Mouse (Mus musculus) lung, postnatal 14 days (tissue): ENCODE data around the gene Pfkp.
A peak's percentile ranks its signal among the peaks of the same experiment; 100 is the strongest.

ENCODE experiments used
- DNase-seq: peaks from one replicate; pipeline ENCODE4 v3.0.0; 2021

Pfkp gene

DNA sequence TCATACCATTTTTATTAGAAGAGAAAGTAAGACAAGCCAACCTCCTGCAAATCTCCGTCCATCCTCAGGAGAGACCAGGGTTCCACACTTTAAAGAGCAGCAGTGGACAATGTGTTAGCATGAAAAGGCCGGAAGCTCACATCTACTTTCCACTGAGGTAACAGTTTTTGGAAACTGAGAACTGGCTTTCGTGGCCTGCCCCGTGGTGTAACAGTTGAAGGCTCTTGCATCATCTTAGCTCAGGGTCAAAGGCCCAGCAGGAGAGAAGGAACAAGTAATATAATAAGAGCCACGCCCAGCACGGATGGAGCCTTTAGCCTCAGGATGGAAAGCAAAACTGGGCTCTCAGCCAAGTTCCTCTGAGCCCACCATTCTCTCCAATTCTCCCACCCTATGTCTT is 12.1 kb downstream of the Pfkp start:
- DNase-seq, result peak; percentile 19

DNA sequence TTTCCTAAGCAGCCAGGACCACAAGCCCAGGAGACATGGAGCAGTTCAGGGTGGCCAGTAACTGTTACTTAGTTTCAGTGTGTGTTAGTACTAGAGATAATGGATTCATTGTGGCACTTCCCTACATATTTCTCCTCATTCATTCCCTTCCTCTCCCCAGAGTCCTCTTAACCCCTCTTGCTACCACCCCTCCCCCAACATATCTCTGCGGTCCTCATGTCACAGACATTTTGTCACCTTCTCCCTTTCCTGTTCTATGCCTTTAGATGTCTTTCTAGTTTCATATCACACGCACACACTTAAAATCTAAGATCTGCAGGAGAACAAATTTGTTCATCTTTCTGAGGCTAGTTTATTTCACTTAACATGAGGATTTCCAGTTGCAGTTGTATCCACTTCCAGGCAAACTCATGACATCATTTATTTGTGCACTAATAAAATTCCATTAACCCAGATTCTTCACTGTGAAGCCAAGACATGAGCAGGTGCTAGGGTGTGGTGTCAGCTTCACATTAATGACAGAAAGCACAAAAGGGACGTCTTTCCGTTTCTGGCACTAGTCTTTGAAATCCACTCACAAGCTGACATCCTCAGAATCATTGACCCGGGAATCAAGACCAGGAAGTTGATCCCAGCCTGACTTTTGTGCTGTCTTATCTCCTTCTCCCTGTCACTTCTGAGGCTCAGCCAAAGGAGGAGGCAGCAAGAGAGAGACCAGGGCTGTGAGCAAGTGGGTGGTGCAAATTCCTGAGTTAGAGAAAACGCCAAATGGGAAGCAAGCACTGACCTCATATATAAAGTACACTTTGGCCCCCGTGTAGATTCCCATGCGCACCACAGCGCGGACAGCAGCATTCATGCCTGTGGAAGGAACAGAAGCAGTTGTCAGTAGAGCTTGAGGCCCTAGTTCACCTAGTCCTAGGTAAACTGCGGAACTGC is 13.2 kb downstream of the Pfkp start:
- no peak for DNase-seq

DNA sequence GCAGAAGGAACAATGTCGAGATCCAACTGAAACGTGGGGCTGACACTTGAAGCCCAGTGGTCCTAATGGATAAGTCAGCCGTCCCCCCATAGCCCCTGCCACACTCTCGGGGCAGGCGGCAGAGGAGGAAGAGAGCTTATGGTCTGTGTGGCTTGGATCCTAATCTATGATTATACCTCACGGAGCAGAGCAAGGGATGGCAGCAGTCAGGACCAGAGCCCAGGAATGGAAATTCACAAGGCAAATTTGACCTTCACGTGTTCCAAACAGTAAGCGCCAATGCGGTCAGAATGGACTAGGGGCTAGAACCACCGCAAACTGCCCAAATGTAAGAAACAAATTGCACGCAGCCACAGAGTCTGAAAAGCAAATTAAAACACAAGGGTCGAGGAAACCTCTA is 14.5 kb downstream of the Pfkp start:
- DNase-seq, result no peak

DNA sequence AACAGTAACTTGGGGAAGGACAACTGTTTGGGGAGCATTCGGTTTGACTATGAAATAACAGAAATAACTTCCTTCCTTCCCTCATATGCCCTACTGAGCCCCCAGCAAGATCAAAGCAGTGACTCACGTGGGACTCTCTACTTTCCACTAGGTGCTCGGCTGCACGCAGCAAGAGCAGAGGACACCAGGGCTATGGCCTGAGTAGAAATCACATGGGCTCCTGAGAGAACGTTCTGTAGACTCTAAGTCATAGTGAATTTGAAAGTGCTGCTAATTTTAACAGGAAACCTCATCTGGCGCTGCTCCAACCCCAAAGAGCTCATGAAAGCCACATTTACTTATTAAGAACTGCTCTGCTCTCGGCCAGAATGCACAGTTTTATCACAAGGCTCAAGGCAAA is 15.1 kb downstream of the Pfkp start:
- peak; percentile 20 for DNase-seq

DNA sequence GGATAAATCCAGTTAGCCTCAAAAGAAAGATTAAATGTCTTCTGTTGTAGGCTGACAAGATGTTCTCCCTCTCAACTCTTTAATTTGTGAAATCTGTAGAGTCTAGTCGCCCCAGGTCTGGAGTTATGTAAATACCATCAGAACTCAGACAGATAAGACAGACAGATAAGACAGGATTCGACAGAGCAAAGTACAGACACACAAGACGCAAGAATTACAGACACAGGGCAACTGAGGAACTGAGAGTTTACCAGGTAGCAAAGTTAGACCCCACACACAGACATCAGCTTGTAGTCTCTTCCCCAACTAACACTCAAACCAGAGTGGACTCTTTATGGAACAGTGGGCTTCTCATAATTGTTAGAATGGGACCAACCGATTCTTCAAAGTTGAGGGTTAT is 15.6 kb downstream of the Pfkp start:
- no peak for DNase-seq

DNA sequence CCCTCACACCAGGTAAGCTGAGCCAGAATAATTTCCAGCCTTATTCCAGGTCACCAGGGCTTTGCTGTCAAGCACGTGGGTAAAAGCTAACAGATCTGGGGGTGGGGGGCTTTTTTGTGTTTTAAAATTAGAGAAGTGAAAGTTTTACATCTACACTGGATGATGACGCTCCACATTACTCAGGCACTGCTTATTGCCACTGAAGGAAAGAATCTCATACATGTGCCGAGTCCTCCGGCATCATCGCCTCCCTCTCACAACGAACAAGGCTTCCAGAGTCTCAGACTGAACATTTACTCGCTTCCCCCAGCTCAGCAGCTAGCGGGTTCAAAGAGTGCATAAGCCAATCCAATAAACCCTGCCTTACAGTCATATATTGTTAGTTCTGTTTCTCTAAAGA is 16.1 kb downstream of the Pfkp start:
- no peak for DNase-seq

DNA sequence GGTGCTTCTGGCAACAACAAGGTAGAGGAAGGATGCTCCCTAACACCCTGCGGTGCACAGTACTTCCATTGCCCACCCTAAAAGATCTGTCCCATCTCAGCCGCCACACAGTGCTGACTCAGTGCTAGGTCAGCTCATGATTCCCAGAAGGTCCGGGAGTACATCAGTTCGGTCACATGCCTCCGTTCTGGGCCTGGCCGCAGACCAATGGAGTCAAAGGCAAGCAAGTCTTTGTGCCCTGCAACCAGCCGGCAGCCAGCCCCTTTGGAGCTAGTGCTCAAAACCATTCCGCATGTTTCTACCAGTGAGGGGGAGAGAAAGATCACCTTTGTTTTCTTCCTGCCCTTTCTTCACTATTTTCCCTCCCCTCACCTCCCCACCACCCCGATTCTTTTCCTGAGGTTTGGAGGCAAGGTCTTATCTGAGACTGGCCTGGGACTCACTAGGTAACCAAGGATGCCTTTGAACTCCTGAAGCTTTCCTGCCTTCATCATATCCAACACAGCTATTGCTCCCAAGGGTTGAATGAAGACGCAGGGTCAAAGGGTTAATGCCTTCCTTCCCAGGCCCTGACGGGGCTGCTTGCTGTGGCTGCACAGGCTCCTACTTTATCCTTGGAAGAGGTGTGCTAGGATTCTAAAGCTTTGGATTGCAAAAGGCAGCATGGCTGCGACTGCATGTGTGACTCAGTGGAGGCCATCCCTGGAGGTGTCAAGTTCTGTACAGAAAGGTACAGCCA is 16.6 kb downstream of the Pfkp start:
- DNase-seq, result no peak

DNA sequence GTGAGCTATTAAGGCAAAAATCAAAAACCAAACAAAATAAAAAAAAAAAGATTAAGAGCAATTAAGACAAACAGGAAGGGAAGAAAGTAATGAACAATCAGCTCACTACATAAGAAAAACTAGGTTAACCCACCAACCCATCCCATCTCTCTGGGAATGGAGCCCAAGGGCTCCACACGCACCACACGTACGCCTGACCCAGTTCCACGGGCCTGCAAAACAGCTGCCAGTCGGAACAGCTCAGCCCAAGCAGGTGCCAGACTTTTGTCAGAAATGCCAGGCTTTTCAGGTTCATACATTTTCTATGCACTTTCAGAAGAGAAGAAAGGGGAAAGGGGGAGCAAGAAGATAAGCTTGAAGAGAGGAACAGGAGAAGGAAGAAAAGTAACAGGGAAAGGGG is 17.9 kb downstream of the Pfkp start:
- DNase-seq, result no peak

DNA sequence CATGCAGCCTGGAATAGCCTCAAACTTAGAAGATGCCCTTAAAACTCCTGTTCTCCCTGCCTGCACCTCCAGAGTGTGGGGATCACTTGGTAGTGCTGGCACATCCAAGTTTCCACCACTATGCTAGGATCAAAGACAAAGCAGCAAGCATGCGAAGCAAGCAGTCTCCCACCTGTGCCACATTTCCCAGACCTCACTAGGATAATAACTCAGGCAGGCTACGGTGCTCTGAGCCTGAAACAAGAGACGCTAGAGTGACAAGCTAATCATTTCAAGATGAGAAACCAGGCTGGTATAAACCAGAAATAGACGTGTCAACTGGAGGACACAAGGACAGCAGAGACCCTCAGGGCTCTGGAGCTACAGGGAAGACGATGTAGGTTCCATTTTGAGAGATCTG is 18.6 kb downstream of the Pfkp start:
- DNase-seq, result no peak

DNA sequence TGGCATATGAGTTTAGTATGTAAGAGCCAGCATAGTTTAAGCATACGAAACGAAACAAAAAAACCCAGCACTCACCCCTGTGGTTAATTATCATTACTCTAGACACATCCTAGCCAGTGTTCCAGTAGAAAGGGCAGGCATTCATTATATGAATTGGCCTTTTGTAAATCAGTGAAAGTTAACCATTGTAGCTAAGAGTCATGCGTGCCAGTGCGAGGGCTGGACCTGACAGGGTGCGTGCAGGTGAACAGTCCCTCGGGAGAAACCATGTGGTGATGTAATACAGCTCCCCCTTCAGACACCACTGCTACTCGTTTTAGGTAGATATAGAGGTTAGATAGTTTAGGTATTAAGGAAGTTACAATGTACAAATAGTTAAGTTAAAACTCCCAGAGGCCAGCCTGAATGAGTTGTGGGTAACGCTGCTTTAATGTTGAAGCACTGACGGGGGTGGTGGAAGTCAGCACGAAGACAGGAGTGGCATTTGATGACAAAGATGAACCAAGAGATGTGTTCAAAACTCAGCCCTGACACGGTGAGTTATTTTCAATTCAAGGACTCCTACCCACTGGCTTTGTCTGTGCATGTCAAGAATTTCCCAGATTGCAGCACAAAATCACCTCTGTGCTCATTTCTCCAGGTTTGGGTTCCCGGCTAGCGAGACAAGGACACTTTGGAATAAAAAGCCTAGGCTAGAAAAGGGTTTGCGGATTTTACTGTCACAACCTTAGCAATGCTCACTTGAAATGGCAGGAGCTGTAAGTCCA is 19.4 kb downstream of the Pfkp start:
- DNase-seq, result no peak

DNA sequence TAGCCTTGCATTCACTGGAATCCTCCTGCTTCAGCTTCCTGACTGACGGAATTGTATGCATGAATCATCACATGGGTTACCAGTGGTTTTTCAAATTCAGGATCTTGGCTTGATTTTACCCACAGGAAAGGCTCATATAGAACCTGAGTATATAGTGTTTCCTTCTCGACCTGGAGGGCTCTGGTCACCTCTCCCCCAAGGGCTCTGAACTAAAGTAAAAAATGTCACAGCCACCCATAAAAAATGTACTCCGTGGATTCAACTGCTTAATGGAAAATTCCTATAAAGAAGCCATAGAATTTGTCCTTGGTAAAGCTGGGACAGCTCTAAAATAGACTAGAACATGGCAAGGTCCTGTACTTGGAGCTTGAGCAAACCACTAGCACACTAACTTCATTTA is 20.3 kb downstream of the Pfkp start:
- DNase-seq, result no peak

DNA sequence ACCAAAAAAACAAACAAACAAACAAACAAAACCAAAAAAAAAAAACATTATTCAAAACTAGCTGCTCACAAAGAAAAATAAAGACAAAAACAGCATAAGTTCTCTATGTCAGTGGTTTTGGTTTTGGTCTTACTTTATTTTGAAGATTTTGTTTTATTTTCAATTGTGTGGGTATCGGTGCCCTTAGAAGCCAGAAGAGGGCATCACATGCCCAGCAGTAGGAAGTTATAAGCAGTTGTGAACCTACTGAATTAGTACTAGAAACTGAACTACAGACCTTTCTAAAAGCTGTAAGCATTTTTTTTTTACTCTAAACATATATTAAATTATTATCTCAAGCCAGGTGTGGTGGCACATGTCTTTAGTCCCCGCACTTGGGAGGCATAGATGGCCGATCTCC is 21.2 kb downstream of the Pfkp start:
- DNase-seq, result no peak

DNA sequence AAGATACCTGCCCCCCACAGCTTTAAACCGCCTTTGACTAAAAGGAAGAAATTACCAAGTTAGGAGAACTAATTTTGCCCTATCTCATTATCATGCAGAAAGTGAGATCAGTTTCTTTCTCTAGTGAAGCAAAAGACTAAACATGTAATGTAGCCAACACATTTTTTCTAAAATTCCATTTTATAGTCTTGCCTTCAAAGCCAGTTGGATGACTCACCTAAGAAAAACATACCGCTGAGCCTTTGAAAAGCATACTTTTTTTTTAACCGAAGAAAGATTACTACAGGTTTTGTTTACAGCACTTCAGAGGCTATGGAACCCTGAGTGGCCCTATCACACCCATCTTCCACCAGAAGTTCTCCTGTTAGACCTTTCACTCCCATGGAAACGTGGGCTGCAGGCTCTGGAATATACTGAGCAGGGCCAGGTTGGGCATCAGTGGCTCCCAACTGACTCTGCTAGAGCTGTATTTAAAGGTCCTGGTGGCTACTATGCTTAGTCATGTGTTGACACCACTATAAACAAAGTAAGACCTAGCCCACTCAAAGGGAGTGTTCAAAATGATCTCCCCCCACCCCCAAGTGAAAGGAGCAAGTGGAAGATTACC is 22.0 kb downstream of the Pfkp start:
- no peak for DNase-seq

DNA sequence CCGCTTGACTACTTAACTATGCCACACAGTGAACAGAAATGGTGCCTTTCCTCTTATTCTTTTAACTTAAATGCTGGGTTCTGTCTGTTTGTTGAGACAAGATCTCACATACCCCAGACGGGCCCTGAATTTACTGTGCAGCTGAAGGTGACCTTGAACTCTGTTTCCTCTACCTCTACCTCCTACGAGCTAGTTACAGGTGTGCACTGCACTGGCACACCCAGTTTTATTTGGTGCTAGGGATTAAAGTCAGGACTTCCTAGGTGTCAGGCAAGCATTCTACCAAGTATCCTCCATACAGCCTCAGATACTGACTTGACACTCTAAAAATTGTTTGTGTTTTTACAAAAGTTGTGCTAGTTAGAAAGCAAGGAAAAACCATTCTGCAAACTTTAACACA is 22.6 kb downstream of the Pfkp start:
- DNase-seq, result no peak

DNA sequence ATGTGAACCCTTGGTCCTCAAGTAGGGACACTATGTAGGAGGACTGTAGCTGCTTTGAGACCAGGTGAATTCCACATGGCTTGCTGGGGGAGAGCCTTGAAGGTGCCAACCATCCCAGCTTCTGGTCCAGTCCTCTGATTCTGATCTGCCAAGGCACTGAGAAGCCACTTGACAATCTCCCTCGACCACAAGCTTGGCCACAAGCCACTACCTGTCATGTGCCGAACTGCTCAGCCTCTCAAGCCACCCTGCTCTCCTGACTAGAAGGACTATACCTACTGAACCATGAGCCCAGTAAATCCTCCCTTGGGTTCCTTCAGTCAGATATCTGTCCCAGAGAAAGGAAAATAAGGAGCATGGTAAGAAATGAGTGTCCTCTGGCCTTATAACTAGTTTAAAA is 24.0 kb downstream of the Pfkp start:
- DNase-seq, result no peak

DNA sequence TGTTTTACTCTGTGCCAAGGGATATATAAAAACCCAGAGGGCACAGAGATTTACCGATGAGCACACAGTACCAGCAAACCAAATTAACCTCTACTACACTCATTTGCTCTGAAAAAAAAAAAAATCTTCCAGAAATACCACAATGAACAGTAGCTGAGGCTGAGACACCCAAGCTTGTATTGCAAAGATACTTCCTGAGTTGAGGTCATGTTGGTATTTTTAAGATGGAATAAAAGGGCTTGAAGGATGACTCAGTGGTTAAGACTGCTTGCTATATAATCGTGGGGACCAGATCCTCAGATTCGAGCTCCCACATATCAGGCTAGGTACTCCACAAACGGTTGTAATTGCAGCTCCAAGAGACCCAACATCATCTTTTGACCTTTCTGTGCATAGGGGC is 24.5 kb downstream of the Pfkp start:
- DNase-seq, result no peak

DNA sequence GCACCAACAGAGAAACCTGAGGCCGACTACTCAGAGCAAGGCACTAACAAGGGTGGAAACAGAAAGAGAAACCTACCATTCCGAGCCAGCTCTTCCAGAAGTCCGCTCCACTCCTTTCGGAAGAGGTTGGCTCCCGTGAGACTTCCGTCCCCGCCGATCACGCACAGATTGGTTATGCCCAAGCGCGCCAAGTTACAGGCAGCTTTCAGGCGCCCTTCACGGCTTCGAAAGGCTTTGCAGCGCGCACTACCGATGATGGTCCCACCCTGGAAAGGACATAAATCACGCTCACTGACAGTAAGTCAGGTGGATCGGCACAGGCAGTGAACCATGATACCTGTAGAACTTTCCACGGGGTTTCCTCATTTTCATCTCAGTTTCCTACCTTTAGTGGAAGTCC is 26.7 kb downstream of the Pfkp start:
- no peak for DNase-seq

DNA sequence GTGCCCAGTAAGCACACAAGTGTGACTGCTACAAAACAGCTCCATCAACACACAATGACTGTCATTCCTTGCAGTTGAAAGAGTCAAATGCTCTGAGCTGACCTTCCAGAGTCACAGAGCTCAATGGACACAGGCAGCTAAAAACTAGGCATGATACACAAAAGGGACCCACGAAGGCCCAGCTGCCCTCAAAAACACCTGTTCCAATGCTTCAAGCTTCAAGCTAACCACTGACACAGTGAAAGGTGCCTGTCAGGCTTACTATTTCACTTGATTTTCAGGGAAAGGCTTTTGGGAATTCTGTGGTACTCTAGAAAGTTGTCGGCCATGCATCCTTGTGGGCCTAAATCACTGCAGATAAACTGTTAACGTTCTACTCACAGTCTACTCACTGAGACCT is 28.3 kb downstream of the Pfkp start:
- no peak for DNase-seq

DNA sequence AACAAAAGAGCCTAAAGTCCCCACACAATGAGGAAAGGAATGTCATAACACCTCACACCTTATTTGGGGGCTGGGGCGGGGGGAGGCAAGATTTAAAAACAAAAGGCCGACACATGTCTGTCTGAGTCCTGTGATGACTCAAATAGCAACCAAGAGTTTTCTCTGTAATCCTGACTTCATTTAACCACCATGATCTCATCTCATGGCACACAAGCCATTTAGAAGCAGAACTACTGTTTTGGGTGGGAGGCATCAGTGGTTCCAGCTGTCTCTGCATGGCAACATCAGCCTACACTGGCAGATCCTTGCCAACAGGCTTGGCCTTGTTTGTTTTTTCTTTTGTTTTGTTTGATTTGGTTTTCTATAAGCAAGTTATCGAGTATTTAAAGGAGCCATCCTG is 29.9 kb downstream of the Pfkp start:
- no peak for DNase-seq

DNA sequence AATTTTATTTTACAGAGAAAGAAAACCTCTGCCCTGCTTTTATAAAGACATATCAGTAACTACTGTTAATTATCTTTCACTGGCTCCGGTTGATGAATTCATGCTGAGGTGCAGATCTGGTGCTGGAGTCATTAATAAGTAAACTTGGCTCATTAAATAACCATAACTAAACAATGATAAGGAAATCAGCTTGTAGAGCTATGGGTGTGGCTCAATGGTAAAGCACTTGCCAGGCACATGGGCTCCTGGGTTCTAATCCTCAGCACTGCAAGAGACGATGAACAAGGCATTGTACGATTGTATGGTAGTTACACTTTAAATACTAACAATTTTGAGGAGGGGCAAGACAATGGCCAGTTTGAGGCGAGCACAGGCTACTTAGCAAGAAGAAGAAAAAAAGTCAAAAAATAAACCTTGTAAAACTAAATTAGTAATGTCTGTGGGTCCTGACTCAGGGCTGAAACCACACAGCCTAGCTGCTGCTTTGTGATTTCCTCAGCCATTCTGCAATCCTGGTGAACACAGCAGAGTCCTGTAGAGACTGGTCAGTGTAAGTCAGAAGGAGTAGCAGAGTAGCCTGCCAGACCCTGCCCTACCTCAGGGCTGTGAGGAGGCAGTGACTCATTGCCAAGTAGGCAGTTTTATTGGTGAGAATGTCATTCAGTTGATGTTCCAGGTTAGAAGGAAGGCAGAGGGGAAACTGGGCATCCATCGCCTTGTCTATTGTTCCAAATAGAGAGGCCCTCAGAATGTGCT is 34.7 kb downstream of the Pfkp start:
- no peak for DNase-seq

DNA sequence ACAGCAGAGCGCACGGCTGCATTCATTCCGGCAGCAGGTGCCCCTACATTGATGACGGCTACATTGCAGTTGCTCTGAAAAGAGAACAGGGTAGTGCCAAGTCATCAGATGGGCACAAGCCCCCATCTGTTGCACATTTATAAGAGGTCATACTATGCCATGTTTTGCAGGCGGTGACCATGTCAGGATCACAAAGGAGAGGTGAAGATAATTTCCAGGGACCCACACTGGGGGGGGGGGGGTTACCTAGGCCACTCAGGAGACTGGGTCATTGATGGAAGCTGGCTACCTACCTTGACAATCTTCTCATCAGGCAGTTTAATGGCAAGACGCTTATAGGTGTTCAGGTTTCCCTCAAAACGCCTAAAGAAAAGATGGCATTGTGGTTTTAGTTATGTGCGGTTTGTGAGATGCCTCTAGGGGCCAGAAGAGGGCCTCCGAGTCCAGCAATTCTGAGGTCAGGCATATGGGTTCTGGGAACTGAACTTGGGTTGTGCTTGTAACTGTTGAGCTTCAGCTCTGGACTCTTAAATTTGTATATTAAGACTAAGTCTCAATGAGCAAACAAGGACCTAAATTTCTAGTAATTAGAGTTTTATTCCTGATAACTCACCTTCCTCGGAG is 45.7 kb downstream of the Pfkp start:
- DNase-seq, result no peak

DNA sequence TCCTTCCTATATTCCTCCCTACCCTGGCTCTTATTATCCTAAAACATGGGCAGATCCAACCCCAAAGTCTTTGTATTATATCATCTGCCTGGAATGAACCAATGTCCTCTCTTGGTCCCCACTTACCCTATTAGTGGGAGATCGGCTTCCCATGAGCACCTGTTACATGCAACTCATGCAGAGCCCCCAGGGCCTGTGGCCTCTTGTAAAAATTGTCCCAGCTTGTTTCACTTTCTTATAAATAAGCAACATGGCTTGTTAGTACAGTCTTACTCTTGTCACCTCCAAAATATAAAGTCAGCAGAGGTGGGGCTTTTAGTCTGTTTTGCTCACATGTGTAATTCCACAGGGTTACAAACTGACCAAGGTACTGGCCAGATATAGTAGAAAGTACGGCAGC is 46.9 kb downstream of the Pfkp start:
- no peak for DNase-seq
